Mouse (Mus musculus): ENCODE results near the gene Bmpr2.

The Bmpr2 gene

DNA sequence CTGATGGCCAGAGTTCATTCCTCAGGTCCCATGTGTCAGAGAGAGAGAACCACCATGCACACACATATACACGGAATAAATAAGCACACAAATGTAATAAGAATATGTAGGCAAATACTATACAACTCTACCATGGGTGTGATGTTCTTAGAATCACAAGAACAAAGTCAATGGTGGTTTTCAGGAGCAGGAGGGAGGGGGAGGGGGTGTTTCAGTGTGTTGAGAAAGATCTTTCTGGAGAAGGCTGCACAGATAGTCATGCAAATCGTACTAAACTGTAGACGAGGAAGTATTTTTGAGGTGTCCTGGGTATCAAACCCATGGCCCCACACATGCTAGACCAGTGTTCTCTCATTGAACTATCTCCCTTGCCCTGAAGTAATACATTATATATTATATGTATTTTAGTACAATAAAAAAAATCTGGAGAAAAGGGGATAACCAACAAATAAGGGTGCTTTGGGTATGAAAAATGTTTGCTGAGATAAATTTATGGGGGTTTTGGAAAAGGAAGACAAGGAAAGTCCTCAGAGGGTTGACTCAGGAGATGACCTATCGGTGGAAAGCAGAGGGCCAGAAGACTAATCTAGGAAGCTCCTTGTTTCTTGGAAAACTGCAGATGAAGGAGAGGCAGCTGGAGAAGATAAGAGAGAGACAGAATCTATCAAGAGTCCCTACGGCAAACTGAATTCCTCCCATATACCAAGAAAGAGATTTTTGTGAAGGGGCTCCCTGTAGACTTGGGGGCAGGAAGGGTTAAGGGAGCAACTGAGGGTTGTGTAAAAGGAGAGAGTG, 138.1 kb downstream of the Bmpr2 start:
- DNase-seq (ENCODE audit: low spot score), result no peak

DNA sequence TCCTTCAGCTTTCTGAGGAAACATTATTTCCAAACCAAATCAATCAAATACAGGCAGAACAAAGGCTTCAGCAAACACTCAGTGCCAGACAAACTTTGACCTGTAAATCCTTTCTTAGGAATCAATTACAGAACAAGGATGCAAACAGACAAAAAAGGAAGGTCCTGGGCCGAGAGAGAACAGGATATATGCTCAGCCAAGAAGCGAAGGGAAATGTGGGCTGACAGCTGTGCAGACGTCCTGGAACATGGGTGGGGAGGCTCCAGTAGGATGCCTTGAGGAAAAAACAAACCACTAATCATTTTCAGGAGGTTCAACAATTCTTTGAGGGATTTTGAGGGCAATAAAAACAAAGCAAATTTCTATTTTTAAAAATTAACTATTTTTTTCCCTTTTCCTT, 139.4 kb downstream of the Bmpr2 start:
- no peak for DNase-seq (ENCODE audit: low spot score)

DNA sequence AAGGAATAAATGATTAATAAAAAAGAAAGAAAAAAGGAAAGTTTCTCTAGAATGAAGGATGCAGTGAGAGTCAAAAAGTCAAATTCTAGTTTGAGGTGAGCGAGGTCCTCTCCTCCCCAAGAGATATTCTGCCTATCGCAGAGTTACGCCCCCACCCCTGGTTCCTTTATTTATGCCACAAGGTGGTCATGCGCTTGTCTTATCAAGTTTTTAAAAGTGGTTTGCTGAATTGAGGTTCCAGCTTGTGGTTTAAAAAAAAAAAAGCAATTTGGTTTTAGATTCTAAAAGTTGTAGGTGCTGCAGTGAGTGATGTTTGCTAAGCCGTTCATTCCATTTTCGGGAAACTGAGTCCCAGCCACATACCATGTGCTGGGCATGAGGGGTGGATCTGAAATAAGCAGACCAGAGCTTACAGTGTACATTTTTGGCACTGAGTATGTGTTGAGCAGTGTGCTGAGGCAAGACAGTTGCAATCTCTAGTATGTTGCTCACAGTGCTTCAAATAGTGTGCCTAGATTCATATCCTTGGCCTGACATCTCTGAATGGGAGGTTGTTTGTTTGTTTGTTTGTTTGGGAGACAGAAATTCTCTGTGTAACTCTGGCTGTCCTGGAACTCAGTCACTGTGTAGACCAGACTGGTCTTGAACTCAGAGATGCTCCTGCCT, 141.6 kb downstream of the Bmpr2 start:
- no peak for DNase-seq (ENCODE audit: low spot score)

- DNase-seq (ENCODE audit: low spot score), result no peak
Observed at GRCm38 (mm10) chr1:59905916-59906315, 142.7 kb downstream of the Bmpr2 start.

DNA sequence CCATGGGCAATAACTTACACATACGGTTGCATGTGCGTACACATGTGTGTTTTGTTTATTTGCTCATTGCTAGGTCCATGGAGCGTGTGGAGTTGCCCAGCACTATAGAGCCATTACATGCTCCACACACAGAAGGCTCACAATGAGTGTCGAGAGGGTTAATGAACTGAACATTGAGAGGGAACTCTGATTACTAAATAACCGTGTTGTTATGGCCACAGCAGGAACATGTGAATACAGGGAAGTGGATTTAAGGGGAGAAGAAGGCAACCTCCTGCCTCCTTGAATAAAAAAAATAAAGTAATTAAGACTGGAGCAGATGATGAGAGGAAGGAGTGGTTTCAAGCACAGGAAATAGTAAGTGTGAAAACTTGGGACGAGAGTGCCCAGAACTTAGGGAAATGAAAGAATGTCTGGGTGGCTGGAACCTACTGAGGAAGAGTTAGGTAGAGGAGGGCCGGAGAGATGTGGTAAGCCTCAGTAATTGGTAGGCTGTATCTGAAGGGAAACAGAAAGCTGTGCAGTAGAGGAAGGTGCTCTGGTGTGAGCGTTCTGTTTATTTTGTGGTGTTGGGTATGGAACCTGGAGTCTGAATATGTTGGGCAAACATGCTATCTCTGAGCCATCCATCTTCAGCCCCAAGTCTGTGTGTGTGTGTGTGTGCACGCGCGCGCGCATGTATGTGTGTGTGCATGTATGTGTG, 143.8 kb downstream of the Bmpr2 start:
- DNase-seq (ENCODE audit: low spot score), result no peak

DNA sequence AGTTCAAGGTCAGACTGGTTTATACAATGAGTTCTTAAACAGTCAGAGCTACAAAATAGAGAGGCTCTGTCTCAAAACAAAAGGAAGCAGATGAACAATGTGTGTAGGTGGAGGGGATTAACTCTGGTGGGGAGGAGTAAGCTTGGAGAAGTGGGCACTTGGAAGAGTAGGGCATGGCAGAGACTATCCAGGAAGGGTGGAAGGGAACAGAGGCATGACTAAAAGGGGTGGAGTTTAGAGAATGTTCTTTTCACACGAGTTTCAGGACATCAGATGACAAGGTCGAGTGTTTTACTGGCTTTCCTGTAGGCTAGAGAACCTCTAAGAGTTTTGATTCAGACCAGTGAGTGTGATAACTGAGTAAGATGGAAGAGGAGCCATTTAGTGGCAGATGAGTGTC, 144.5 kb downstream of the Bmpr2 start:
- no peak for DNase-seq (ENCODE audit: low spot score)

DNA sequence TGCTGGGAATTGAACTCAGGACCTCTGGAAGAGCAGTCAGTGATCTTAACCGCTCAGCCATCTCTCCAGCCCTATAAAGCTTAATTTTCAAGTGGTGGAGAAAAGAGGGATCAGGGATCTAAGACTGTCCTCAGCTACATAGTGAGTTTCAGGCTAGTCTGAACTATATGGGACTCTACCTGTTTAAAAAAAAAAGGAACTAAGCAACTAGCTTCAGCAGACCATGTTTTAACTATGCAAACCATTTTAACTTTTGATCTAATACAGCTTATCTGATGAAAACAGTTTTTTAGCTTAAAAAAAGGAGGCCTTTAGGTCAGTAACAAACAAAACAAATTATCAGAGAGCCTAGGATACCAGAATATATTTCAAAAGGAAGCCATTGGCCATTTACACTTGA, 147.7 kb downstream of the Bmpr2 start:
- DNase-seq (ENCODE audit: low spot score), result no peak

DNA sequence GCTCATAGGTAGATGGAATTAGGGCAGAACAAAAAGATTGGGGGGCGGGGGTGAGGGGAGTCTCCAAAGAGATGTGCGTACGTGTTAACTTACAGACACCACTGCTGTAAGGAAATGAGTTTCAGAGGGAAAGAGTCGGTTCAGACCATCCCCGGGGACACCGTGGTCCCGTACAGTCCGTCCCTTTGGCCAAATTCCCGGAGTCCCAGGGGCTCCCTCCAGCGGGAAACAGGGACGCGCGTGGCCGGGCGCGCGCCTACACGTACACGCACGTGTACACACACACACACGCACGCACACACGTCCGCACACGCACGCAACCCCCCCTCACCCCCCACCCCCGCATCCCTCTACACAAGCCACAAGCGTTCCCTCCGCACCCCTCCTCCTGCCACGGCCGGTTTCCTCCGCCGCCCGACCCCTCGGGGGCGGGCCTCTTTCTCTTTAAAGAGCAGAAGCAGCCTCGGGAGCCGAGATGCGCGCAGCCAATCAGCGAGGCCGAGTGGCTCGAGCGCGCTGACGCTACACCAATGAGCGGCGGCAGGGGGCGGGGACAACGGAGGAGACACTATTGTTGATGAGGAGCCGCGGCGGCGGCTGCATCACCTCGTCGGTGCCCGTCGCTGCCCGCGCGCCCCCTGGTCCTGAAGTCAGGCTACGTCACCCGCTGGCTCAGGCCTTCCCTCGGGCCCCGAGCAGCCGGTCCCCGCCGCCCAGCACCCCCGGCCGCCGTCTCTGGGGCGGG, 149.4 kb downstream of the Bmpr2 start, which contains the start of gene Fam117b:
Fam117b (plus strand) TSS at position 594 of the 745 bp plus-strand sequence.
- DNase-seq (ENCODE audit: low spot score), result peak; percentile 99

GRCm38 (mm10) chr1:59913195-59913868, 150.1 kb downstream of the Bmpr2 start:
- DNase-seq (ENCODE audit: low spot score), result peak; percentile 71

DNA sequence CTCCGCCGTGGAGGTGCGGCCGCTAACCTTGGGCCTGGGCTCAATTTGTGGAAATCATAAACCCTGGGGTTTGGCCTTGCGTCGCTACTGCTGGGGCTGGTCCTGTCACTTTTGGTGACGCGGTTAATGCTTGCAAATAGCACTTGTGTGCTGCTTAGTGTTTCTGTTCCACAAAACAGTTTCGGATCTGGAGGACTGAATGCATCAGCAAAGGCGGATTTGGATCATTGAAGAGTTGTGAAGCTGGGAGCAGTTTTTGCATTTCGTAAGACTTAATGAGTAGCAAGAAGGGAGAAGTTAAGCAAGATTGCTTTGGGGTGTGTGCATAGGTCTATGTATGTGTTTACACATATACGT, 150.6 kb downstream of the Bmpr2 start:
- no peak for DNase-seq (ENCODE audit: low spot score)

DNA sequence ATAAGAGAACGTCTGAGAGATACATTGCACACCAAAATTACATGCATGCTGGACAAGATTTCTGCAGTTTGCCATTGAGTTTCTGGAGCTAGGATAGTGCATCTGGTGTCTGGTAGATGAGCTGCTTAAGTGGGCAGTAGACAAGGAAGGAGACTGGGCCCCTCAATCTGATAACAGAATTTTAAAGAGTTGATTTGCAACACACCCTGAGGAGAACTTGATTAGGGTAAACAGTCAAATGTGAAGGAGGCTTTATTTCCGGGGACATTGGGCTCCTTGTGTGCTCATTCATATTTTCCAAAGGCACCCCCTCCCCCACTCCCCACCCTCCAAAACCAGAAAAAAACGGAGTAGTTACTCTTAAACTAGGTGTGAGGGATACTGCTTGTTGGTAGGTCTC, 151.6 kb downstream of the Bmpr2 start:
- DNase-seq (ENCODE audit: low spot score), result no peak

GRCm38 (mm10) chr1:59915843-59916610, 152.8 kb downstream of the Bmpr2 start:
- no peak for DNase-seq (ENCODE audit: low spot score)

GRCm38 (mm10) chr1:59917401-59917800, 154.2 kb downstream of the Bmpr2 start:
- no peak for DNase-seq (ENCODE audit: low spot score)

DNA sequence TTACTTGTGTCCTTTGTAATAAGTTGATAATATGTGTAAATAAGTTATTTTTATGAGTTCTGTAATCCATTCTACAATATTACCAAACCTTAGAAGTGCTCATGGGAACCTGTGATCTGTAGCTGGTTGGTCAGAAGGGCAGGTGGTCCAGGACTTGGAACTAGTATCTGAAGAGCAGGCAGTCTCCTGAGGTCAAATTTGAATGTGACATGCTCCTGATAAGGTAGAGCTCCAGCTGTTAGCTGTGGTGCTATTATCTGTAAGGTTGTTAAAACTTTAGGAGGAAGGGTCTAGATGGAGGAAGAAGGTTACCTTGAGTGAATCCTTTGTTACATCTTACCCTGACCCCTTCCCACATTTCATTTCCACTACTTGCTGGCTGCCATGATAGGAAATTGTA, 154.9 kb downstream of the Bmpr2 start:
- no peak for DNase-seq (ENCODE audit: low spot score)

DNA sequence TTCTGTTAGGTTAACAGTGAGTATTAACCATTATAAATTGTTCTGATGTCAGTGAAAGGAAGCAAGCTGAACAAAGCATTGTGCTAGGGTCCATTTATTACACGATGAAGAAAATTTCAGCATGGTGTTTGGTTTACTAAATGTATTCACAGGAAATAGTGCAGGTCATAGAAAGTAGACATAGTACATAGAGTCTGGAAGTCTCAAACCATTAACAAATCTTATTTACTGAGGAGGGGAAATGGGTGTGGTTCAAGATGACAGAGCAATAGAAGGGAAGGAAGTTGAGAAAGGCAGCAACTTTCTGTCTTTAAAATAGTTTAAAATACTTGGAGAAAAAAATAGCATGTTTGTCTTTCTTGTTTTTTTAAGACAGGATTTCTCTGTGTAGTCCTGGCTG, 160.0 kb downstream of the Bmpr2 start:
- DNase-seq (ENCODE audit: low spot score), result no peak

- no peak for DNase-seq (ENCODE audit: low spot score)
Observed at GRCm38 (mm10) chr1:59923673-59924072, 160.5 kb downstream of the Bmpr2 start.

GRCm38 (mm10) chr1:59924411-59924810, 161.2 kb downstream of the Bmpr2 start:
- no peak for DNase-seq (ENCODE audit: low spot score)

DNA sequence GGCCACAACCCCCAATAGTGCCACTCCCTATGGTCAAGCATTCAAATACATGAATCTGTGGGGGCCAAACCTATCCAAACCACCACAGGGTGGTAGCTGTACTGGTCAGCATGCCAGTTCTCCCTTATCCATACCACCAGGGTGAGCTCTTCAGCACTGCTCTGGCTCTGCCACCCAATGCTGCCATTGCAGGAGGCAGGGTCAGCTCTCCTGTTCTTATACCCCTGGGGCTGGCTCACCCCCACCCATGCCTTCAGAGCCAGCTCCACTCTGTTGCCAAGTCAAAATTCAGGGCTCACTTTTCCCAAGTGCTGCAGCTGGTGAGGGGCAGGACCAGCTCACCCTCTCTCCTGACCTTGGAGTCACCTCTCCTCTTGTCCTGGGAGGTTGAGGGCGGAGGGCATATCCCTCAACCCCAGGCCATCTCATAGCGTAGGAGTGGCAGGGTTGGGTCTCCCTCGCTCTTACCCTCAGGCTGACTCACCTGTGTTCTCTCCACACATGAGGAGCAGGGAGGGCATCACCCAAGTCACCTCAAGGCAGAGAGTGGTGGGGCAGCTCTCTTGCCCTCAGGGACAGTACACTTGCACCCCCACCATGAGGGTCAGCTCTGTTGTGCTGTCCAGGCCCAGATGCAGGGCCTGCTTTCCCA, 162.9 kb downstream of the Bmpr2 start:
- DNase-seq (ENCODE audit: low spot score), result no peak

- DNase-seq (ENCODE audit: low spot score), result no peak
Observed at GRCm38 (mm10) chr1:59927131-59927680, 164.0 kb downstream of the Bmpr2 start.
